Mouse (Mus musculus) left cerebral cortex, adult 8-10 months (tissue): ENCODE data around the gene Slc45a1. TPM values are rescaled to one million over a fixed set of nuclear protein-coding genes. Genes with fewer than 3 reads are reported as not detected.
"Not testable (repeated sequence)": the region's sequence is repeated elsewhere in the genome, so short reads cannot be mapped to it uniquely, and the experiment has no call there.

Source experiments
- DNase-seq, 2 experiments: peaks; one replicate each; pipeline ENCODE4 v3.0.0; 2022; ENCODE audit warnings: low spot score in 2 of 2
- total RNA-seq, 4 experiments: library from RNA; stranded (reverse); gene quantifications; 2 replicates each; pipeline ENCODE4 v1.2.4; 2022

Slc45a1 gene
- total RNA-seq, 4 experiments from 2014 or later: 46.9 to 54.4 (median 48.5) TPM

DNA sequence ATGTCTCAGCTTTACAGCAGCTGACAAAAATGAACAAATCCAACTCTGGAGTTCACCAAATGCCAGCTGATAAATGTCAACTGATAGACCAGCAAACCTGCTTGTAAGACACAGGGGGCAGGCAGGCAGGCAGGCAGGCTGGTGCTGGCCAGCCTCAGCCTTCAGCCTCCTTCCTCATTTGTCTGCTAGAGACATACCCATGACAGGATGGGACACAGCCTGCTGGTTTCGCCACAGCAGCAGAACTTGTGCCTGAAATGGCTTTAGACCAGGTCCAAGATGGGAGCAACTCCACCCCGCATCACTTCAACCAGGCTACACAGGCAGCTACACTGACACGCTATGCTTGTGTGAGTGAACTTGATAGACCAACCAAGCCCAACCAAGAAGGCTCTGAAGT is 46.2 kb downstream of the Slc45a1 start:
- no peak for DNase-seq

DNA sequence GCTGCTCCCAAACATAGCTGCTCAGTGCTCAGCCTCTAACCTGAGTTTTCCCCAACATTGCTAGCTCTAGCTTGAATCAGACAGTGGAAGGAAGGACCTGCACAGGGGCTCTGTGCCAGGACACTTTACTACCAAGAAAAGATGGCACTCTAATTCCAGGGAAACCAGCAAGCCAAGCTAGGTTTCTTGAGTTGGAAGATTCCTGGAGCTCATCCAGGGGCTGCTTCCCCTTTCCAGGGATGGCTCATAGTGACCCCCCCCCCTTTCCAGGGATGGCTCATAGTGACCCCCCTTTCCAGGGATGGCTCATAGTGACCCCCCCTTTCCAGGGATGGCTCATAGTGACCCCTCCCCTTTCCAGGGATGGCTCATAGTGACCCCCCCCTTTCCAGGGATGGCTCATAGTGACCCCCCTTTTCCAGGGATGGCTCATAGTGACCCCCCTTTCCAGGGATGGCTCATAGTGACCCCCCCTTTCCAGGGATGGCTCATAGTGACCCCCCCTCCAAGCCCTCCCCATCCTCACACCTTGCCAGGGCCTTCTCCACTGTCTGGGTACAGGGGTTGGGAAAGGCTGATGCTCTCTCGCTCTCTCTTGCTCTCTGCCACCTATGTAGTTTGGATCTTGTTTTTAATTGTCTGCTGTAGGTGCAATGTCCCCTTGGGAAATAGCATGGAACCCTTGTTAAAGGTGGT is 48.5 kb downstream of the Slc45a1 start:
- no peak for DNase-seq

DNA sequence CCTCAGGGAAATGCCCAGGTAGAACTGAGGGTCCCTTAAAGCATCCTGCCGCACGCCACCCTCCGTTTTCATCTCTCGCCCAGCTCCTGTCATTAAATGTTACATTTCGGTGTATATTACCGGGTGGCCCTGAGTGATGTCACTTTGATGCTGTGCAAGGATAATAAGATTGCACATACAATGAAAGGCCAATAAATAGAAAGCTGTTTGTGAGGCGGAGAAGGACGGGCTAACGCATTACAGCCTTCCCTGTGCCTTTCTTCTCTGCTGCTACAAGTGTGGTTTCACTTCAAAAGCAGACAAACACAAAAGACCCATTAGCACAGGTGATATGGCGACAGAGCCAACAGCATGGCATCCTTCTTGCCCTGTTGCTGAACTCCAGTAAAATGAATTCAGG is 50.5 kb downstream of the Slc45a1 start:
- DNase-seq: no peak

DNA sequence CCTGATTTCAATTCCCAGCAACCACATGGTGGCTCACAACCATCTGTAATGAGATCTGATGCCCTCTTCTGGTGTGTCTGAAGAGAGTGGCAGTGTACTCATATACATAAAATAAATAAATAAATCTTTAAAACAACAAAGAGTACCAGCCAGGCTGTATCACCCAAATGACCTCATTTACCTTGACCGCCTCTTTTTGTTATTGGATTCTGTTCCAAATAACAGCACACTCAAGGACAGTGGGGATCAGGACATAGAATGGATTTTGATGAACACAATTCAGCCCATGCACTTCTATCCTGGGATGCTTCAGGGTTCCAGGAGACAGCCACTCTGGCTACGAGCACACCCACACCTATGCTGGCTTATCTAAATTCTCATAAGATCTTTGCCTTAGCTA is 51.5 kb downstream of the Slc45a1 start:
- not testable (repeated sequence) for DNase-seq

DNA sequence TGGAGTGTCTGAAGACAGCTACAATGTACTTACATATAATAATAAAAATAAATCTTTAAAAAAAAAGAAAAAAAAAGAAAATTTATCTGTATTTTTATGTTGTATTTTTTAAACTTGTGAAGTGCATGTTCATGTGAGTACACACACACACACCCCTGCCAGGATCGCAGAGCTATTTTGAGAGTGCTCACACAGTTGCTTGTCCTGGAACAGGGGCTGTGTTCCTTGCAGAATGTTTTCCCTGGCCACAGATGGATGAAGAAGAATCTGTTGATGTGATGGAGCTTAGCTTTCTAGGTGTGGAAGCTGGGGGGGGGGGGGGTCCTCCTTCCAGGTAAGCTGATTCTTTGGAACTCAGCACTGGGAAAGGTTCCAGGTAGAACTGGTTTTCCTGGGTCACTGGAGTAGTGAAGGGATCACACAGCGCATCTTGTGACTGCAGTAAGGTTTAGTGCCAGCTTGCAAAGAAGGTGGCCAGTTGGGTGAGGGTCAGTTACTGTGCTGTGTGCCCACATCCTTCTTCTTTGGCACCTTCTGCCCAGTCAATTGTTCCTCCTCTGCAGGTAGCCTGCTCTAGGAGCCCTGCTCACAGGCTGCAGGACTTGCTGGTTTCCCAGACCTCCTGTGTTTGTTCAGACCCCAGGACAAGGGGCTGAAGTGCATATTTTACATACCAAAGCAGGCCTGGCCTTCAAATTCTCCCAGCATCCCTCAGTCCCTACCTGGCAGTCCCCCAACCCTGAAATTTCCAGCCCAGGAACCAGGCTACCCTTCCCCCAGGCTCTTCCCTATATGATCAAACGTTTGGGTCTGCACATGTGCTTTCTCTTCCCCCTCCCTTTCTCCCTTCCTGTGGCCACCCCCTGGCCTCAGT is 52.6 kb downstream of the Slc45a1 start:
- no peak for DNase-seq

DNA sequence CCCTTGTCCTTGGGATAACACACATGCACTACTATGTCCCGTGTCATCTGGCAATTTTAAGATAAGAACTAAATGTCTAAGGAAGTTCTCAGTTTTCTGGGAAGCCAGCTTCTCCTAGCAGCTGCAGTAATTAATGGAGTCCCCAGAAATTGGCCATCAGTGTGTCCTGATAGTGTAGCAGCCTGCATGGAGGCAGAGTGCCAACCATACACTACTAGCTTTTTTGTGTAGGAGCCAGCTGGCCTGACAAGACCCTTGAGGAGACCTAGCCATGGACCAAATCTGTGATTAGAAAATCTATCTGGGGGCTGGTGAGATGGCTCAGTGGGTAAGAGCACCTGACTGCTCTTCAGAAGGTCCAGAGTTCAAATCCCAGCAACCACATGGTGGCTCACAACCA is 53.3 kb downstream of the Slc45a1 start:
- no peak for DNase-seq

DNA sequence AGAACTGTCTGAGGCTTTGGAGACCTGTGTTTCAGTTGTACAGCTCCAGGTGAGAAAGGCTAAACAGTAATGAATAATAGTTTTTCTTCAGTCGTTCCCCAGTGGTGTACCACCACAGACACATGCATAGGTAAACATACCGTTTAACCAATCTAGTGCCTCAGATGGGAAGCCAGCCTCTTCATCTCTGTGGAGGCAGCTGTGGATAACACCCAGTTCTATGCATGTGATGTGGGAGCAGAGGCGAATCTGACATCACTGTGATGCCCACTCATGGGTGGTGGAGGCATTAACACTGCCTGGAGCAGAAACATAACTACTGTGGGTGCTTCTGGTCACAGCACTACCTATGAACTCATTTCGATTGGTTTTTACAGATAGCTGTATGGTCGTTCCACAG is 56.0 kb downstream of the Slc45a1 start:
- DNase-seq: no peak

DNA sequence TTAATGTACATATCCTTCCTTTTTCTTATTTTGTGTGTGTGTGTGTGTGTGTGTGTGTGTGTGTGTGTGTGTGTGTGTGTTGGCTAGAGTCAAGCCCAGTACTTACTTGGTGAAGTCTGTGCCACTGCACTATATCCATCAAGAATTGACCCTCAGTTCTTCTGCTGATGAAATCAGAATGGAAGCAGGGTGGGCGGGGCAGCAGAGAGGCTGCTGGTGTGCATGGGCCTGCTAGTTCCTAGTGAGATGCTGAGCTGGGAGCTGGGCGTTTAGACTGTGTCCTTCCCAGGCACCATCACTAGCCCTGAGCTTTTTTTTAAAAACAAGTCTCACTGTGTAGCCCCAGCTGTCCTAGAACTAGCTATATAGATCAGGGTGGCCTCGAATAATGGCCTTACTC is 56.9 kb downstream of the Slc45a1 start:
- DNase-seq: no peak

DNA sequence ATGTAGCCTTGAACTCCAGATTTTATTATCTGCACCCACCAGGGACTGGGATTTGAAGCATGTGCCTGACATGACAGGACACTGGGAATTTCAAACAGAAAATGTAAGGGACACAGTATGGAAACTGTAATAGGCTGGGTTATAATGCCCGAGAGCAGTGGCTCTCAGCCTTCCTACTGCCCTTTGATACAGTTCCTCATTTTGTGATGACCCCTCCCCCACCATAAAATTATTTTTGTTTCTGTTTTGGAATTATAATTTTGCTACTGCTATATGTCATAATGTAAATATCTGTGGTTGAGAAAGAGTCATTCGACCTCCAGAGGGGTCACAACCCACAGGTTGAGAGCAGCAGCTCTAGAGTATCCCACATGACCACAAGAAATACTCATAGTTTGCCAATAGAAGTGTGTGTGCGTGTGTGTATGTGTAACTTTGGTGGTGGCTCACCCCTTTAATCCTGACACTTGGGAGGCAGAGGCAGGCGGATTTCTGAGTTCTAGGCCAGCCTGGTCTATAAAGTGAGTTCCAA is 57.6 kb downstream of the Slc45a1 start:
- DNase-seq: no peak

DNA sequence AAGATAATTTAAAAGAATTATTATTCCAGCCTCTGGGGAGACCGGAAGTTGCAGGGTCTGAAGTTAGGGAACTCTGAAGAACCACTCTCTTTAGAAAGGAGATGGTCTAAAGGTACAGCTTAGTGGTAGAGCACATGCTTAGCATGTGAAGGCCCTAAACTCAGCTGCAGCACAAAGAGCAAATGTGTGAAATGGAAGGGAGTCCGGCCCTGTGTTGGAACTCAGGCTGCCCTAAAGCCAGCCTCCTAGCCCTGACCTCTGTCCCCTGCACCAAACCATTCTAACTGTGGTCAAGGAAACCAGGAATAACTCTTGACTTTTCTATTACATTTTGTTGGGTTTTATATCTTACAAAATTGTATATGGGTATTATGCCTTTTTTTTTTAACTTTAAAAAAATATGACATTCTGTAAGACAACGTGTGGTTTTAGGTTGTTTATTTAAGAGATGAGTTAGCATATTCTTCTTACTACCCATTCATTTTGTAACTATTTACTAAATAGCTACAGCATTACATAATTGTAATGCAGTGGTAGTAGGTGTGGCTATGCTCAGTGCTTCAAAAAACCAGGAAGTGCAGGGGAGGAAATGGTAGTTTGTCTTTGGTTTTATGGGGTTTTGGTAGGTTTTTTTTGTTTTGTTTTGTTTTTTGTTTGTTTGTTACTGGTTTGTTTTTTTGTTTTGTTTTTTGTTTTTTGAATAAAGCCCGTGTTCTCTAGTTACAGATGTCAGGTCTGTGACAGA is 58.3 kb downstream of the Slc45a1 start:
- DNase-seq: no peak

DNA sequence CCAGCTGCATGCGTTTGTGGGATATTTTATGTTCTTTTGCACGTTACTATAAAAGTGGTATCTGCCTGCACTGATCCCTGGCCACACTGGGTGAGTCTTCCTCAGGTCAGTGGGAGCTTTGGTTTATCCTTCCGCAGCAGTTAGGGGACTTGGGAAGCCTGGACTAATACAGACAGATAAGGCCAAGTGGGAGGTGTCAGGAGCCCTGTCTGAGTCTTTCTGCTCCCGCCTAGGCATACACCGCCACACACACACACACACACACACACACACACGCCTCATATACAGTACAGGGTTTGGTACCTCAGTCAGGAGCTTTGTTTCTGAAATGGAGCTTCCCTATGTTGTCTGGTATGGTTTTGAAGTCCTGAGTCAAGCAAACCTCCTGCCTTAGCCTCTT is 59.9 kb downstream of the Slc45a1 start:
- no peak for DNase-seq

DNA sequence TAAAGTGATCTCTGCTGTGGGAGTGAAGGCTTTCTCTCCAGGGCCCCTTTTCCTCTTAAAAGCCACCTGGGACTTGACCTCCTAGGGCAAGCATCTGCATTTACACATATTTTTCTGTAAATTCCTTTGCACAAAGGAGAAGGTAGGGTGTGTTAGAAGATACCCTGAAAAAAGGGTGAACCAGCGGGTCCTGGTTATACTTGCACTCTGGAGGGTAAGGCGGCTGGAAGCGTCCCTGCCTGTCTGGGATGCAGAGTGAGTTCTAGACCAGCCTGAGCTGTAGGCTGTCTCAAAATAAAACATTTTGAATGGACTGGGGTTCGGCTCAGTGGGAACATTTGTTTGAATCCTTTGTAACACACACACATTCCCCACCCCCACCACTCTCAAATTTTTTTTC is 60.4 kb downstream of the Slc45a1 start:
- DNase-seq: no peak

DNA sequence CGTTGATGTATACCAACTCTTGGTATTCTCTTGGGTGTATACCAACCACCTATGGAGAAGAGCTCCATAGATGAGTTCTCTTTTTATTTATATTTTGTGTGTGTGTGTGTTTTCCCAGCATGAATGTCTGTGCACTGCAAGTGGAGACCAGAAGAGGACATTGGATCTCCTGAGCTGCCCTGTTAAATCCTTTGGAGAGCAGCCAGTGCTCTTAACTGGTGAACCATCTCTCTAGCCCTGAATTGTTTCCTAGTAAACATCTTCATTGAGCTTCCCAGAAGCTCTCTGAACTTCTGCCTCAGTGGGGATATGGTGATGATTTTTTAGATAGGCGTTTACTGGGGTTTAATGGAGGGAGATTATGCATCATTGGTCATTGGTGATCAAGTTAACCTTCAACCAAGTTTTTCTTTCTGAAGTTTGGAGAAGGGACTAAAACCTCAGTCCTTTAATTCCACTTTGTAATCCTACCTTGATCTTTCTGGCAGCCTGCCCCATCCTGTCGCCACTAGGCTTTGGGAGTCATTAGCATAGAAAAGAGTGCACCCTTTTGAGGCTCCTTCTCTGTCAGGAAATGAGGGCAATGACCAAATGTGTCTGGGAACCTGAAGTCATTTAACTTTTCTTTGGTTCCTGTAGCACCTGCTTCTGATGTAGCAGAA is 61.2 kb downstream of the Slc45a1 start:
- no peak for DNase-seq

DNA sequence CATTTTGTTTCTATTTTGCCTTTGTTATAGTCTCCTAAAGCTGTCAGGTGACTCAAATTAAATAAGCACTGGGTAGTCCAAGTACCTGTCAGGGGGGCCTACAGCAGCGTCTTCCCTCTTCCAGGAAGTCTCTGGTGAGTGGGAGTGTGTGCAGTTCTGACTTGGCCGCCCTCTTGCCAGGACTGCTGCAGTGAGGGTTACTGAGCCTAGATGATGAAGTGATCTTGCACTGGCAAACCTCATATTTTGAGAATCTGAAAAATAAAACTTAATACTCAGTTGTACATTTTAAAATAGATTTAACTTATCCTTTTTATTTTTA is 63.7 kb downstream of the Slc45a1 start:
- no peak for DNase-seq

DNA sequence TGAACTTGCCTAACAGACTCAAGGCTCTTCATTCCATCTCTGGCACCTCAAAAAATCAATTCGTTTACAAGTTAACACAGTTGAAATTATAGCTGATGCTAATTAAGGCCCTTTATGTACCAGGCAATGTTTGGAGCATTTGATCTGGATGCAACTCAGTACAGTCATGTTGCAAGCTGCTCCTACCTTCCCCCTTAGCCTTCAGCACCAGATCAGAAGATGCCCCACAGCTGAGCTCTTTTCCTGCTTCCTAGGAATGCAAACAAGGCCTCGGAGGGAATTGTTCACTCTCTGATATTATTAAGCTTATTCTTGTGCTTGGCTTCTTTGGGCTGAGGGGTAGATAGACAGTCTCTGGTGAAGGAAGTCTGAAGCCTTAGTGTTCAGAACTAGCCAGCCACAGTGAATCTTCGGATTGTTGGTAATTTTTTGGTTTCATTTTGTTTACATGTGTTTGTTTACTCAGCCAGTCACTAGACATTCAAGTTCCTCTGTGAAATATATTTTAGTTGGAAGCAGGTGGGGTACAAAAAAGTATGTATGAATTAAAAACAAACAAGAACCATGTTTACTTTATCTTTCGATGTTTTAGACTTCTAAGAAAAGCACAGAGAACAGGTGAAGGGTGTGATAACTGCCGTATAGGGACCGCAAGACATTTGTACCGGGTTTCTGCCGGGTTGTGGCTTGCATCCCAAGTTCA is 64.2 kb downstream of the Slc45a1 start:
- no peak for DNase-seq

DNA sequence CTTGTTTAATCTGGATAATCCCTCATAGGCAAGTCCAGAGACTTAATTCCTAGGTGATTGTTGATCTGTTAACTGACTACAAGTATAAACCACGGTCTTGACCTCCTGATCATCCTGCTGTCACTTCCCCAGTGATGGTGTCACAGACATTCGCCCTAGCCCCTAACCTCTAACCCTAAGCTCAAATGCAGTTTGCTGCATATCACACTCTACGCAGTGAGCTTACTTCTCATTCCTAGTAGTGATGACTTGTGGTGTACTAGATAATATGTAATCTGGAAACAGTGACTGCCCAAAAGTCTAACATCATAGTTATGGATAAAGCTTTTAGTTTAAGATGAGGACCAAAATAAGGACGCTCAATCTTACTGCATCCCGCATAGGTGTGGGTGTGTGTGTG is 65.7 kb downstream of the Slc45a1 start:
- DNase-seq: no peak

DNA sequence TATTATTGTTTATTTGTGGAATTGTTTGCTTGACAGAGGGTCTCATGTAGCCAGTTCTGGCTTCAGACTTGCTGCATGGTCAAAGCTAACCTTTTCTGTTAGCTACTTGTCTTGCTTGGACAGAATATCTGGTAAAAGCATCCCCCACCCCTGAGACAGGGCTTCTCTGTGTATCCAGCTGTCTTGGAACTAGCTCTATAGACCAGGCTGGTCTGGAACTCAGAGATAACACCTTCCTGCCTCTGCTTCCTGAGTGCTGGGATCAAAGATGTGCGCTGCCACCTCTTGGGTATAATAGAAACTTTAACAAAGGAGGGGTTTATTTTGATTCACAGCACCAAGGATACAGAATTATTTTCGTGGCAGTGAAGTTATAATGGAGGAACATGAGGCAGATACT is 66.2 kb downstream of the Slc45a1 start:
- no peak for DNase-seq

DNA sequence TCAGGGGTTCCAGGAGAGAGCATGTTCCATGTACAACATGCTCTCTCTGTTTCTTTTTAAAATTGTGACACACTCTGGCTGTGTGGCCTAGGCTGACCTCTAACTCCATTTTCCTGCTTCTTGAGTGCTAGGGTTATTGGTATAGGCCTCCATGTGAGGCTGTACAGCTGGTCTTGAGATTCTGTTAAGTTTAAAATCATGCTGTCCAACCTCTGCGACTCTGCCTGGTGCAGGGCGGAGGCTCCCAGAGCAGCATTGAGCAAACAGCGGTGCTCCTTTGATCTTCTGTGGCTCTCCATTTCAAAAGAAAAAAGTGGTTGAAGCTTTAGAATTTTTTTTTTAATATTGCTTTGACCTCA is 68.2 kb downstream of the Slc45a1 start:
- DNase-seq: no peak

DNA sequence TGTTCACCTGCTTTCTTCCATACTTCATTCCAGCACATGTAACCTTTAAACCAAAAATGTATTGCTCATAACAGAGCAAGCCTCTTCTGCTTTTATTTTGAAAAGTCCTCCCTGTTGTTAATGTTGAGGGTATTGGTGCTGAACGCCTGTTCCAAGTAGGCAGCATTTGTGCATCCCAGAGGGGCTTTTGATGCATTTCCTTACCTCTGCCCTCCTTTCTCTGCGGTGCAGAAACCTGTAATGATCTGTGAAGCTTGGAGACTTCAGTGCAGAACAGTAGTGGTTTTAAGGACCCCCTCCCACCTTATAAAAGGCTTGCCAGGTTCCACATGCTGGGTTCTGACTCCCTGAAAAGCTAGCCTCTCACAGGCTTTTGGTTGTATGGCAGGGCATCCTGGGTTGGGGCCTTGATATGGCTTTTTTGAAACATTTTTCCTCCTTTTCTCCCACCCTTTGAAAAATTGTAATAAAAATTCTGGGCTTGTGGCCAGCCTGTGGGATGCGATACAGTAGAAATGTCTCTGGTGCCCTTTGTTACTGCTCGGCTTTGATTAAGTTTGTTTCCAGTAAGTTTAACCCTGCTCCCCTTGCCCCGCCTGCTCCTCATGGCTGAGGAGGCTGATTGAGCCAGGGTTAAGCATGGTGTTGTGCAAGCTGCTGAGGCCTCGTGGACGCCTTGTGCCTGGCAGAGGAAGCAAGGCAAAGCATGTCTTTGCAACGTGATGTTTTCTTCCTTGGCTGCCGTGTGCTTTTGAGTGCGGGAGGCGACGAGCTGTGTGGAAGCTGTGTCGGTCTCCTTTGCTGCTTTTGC is 68.8 kb downstream of the Slc45a1 start:
- DNase-seq: peak; percentile 40 to 73
